Mouse (Mus musculus) hindbrain, embryonic 16.5 days (tissue): ENCODE measurements around the gene Xab2. TPM values are rescaled to one million over a fixed set of nuclear protein-coding genes. Genes with fewer than 3 reads are reported as not detected.

ENCODE experiments used
- ATAC-seq: fragments of 200-750 bp; cut with Nextera tagmentation; 2 replicates; pipeline ENCODE4 v1.8.0; 2017; ENCODE audit warnings: moderate TSS enrichment, moderate library complexity
- H3K27ac ChIP-seq: fragments of 300-500 bp; sonication (generic); 2 replicates; pipeline ENCODE4 v1.5.1; 2014; ENCODE audit warnings: low read depth, mild to moderate bottlenecking, control low read depth, low read length, moderate library complexity
- H3K27me3 ChIP-seq: fragments of 300-500 bp; sonication (generic); replicated peaks from 2 replicates; pipeline ENCODE4 v1.6.1; 2014; ENCODE audit warnings: low read length; ENCODE audit not compliant: control insufficient read depth, insufficient read depth
- H3K36me3 ChIP-seq: fragments of 300-500 bp; sonication (generic); 2 replicates; pipeline ENCODE4 v1.6.1; 2014; ENCODE audit warnings: mild to moderate bottlenecking, low read length, moderate library complexity, mixed read lengths; ENCODE audit not compliant: control insufficient read depth, insufficient read depth
- H3K4me1 ChIP-seq: fragments of 300-500 bp; sonication (generic); 2 replicates; pipeline ENCODE4 v1.6.1; 2014; ENCODE audit warnings: low read depth, low read length; ENCODE audit not compliant: control insufficient read depth, insufficient read depth
- H3K4me2 ChIP-seq: fragments of 300-500 bp; sonication (generic); 2 replicates; pipeline ENCODE4 v1.6.1; 2014; ENCODE audit warnings: mild to moderate bottlenecking, low read length, control low read depth, moderate library complexity
- H3K4me3 ChIP-seq: fragments of 300-500 bp; sonication (generic); 2 replicates; pipeline ENCODE4 v1.5.1; 2014; ENCODE audit warnings: mild to moderate bottlenecking, low read length, control low read depth, moderate library complexity
- H3K9ac ChIP-seq: fragments of 300-500 bp; sonication (generic); 2 replicates; pipeline ENCODE4 v1.6.1; 2014; ENCODE audit warnings: low read depth, mild to moderate bottlenecking, control low read depth, low read length, moderate library complexity
- H3K9me3 ChIP-seq: fragments of 300-500 bp; sonication (generic); 2 replicates; pipeline ENCODE4 v1.6.1; 2014; ENCODE audit warnings: mild to moderate bottlenecking, low read length, moderate library complexity; ENCODE audit not compliant: control insufficient read depth
- WGBS: fragments of 180-500 bp; shearing (Covaris S2); extraction: QIAGEN DNeasy Blood & Tissue Kit; methylation state at CpG from one replicate; pipeline ENCODE4 v1.1.7; 2014; 5-methylcytosine and 5-hydroxymethylcytosine counted together
- polyA plus RNA-seq: library from polyadenylated mRNA; unstranded; fragments of >200 nt; fragmentation: Nextera tagmentation; extraction: Ambion mirVana; gene quantifications from 2 replicates; pipeline ENCODE4 v1.2.1, GENCODE M21; 2015

The Xab2 gene
- polyA plus RNA-seq, 1 experiment from 2014 or later: 46.7 TPM

- no peaks in the 10 kb centered on the region for H3K9me3 ChIP-seq
- no peak for ATAC-seq
- H3K36me3 ChIP-seq: no peaks in the 10 kb centered on the region
- no peak overlapping the region for H3K4me3 ChIP-seq
- H3K27ac ChIP-seq: no peak overlapping the region
- no peaks in the 10 kb centered on the region for H3K27me3 ChIP-seq
- H3K4me2 ChIP-seq: no peak overlapping the region
- WGBS: 84% methylated on average over 9 of the region's 9 CpGs
- no peak overlapping the region for H3K9ac ChIP-seq
- H3K4me1 ChIP-seq: no peaks in the 10 kb centered on the region
Measured at GRCm38 (mm10) chr8:3579390-3580364, 41.4 kb downstream of the Xab2 start.

- H3K27me3 ChIP-seq: no peaks in the 10 kb centered on the region
- H3K9me3 ChIP-seq: no peaks in the 10 kb centered on the region
- no peaks in the 10 kb centered on the region for H3K4me1 ChIP-seq
- no peak overlapping the region for H3K4me2 ChIP-seq
- ATAC-seq: no peak
- 83% methylated on average over 15 of the region's 15 CpGs for WGBS
- no peak overlapping the region for H3K4me3 ChIP-seq
- no peaks in the 10 kb centered on the region for H3K36me3 ChIP-seq
- H3K27ac ChIP-seq: no peak overlapping the region
- H3K9ac ChIP-seq: no peak overlapping the region
Measured at GRCm38 (mm10) chr8:3576211-3576960, 44.7 kb downstream of the Xab2 start.

- Histone ChIP-seq H3K36me3 (no peaks in the 10 kb centered on the region), H3K4me1 (no peaks in the 10 kb centered on the region), H3K9ac (no peak overlapping the region), H3K4me3 (no peak overlapping the region), H3K9me3 (no peaks in the 10 kb centered on the region), H3K4me2 (no peak overlapping the region), H3K27me3 (no peaks in the 10 kb centered on the region), H3K27ac (no peak overlapping the region)
- WGBS: 96% methylated on average over 3 of the region's 3 CpGs
- ATAC-seq: no peak
Measured at GRCm38 (mm10) chr8:3574546-3574945, 46.6 kb downstream of the Xab2 start.

- no peak for ATAC-seq
- Histone ChIP-seq H3K27me3 (no peaks in the 10 kb centered on the region), H3K4me3 (no peak overlapping the region), H3K4me1 (no peaks in the 10 kb centered on the region; the same call in 1 of the 2 replicates), H3K27ac (no peak overlapping the region), H3K9me3 (no peaks in the 10 kb centered on the region), H3K4me2 (no peak overlapping the region), H3K9ac (no peak overlapping the region), H3K36me3 (no peaks in the 10 kb centered on the region)
- WGBS: 94% methylated on average over 5 of the region's 5 CpGs
Measured at GRCm38 (mm10) chr8:3569784-3570183, 51.3 kb downstream of the Xab2 start.

- H3K4me3 ChIP-seq: no peak overlapping the region
- 7% methylated on average over 7 of the region's 7 CpGs for WGBS
- no peak overlapping the region for H3K9ac ChIP-seq
- H3K4me2 ChIP-seq: no peak overlapping the region
- ATAC-seq: no peak
- no peaks in the 10 kb centered on the region; the same call in 1 of the 2 replicates for H3K4me1 ChIP-seq
- H3K27me3 ChIP-seq: no peaks in the 10 kb centered on the region
- no peak overlapping the region for H3K27ac ChIP-seq
- no peaks in the 10 kb centered on the region for H3K36me3 ChIP-seq
- no peaks in the 10 kb centered on the region for H3K9me3 ChIP-seq
Measured at GRCm38 (mm10) chr8:3568378-3568777, 52.7 kb downstream of the Xab2 start.

GRCm38 (mm10) chr8:3567641-3568371 is 53.3 kb downstream of the Xab2 start, which contains the start of gene C330021F23Rik:
C330021F23Rik (plus strand) TSS chr8:3567990.
- WGBS: 0% methylated on average over 12 of the region's 12 CpGs
- Histone ChIP-seq H3K9ac (peak within 1 kb of the TSS; percentile 35; the same call in 1 of the 2 replicates), H3K27me3 (no peaks in the 10 kb centered on the region), H3K36me3 (no peaks in the 10 kb centered on the region), H3K9me3 (no peaks in the 10 kb centered on the region), H3K4me2 (peak within 1 kb of the TSS; percentile 49), H3K27ac (no peak within 1 kb of the TSS), H3K4me3 (peak within 1 kb of the TSS; percentile 19), H3K4me1 (no peaks in the 10 kb centered on the region; the same call in 1 of the 2 replicates)
- peak; percentile 67; the same call in 1 of the 2 replicates for ATAC-seq

Other genes starting within 250 kb of the Xab2 start
- gene Arhgef18, start 228.3 kb downstream of the Xab2 start, polyA plus RNA-seq: 11.5 and 11.7 TPM in 2 replicates
- 4.2 and 4.3 TPM in 2 replicates for gene Pex11g, start 153.6 kb downstream of the Xab2 start, polyA plus RNA-seq
- gene Tex45, start 150.5 kb downstream of the Xab2 start, polyA plus RNA-seq: 0.39 and 0.60 TPM in 2 replicates
- 55.3 and 65.3 TPM in 2 replicates for gene Zfp358, start 128.2 kb downstream of the Xab2 start, polyA plus RNA-seq
- 113 and 119 TPM in 2 replicates for gene Mcoln1, start 120.9 kb downstream of the Xab2 start, polyA plus RNA-seq
- gene Pnpla6, start 105.9 kb downstream of the Xab2 start, polyA plus RNA-seq: 43.1 and 52.0 TPM in 2 replicates
- gene C330021F23Rik, start 53.3 kb downstream of the Xab2 start, polyA plus RNA-seq: 0.36 and 0.39 TPM in 2 replicates
- gene Camsap3, start 34.0 kb downstream of the Xab2 start, polyA plus RNA-seq: 42.3 and 47.8 TPM in 2 replicates
- gene Pet100, start 232 bp upstream of the Xab2 start, polyA plus RNA-seq: 65.3 and 73.2 TPM in 2 replicates
- gene Pcp2, start 4.2 kb upstream of the Xab2 start, polyA plus RNA-seq: 24.9 and 30.6 TPM in 2 replicates
- 39.3 and 42.5 TPM in 2 replicates for gene Stxbp2, start 9.6 kb upstream of the Xab2 start, polyA plus RNA-seq
- gene Retn, start 34.5 kb upstream of the Xab2 start, polyA plus RNA-seq: 0.34 and 0.67 TPM in 2 replicates
- 0.14 and 0.24 TPM in 2 replicates for gene Mcemp1, start 44.4 kb upstream of the Xab2 start, polyA plus RNA-seq
- gene Fcor, start 51.0 kb upstream of the Xab2 start, polyA plus RNA-seq: 20.9 and 21.7 TPM in 2 replicates
- 64.0 and 69.2 TPM in 2 replicates for gene Trappc5, start 55.0 kb upstream of the Xab2 start, polyA plus RNA-seq
- gene Fcer2a, start 72.9 kb upstream of the Xab2 start, polyA plus RNA-seq: 0.41 and 0.45 TPM in 2 replicates
- gene Clec4g, start 99.3 kb upstream of the Xab2 start, polyA plus RNA-seq: not detected in 2 replicates
- 0.34 TPM in 1 of 2 replicates, not detected in the other for gene Cd209a, start 127.7 kb upstream of the Xab2 start, polyA plus RNA-seq
- gene Cd209e, start 233.0 kb upstream of the Xab2 start, polyA plus RNA-seq: not detected in 2 replicates